Mouse (Mus musculus): ENCODE data around the gene Kmt2e.

- TF ChIP-seq CHD2 (IDR thresholded peaks at IDR 0.05; ENCODE audit: low read depth, low read length) (no peak), MAFK (IDR thresholded peaks at IDR 0.05; ENCODE audit: insufficient read depth, low read depth, low read length) (no peak)
These were observed at the start of gene Kmt2e for GRCm38 (mm10) chr5:23433720-23434597.

Data from ES-E14 (cell line).